Mouse (Mus musculus) liver, embryonic 14 days (tissue): Measurements from ENCODE around the gene Vmn1r236. TPM values are rescaled to one million over a fixed set of nuclear protein-coding genes. Genes with fewer than 3 reads are reported as not detected.

Experiments
- polyA plus RNA-seq: library from polyadenylated mRNA; depleted of rRNA; stranded (reverse); fragments of >200 nt; gene quantifications from 2 replicates; pipeline ENCODE4 v1.2.3, GENCODE M21; 2012; rRNA removed

Vmn1r236 gene
- not detected in 2 replicates for polyA plus RNA-seq

DNA sequence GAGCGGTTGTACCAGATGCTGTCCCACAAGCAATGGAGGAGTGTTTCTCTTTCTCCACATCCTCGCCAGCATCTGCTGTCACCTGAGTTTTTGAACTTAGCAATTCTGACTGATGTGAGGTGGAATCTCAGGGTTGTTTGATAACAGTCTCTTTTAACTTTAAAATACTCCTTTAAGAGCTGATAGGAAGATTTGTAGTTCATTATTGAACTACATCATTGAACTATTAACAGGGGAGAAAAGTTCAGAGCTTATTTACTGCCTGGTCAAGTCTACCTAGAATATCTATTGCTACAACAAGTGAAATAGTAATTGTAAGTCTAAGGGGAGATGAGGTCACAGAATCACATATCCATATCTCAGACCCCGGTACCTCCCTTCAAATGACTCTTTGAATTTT lies at the start of gene Vmn1r236:
TSS of gene Vmn1r236 (plus strand) at position 301 of the 400 bp plus-strand sequence.

DNA sequence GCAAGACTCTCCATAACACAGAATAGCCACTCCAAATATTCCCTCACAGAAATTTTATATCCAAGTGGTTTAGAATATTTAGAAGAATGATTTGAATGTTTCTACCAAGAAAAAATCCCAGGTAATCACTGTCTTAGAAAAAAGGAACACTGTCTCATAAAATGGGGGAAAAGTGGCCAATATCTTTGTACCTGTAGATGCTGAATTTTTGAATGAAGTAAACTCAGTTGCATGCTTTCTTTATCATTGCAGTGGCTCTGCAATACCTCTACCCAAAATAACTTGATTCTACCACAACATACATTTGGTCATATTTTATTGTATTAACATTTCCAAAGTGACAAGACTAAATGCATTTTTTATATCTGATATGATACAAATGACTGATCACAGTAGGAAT lies 26.6 kb upstream of the Vmn1r236 start, which contains the start of gene Vmn1r235:
TSS of gene Vmn1r235 (plus strand) at position 301 of the 400 bp plus-strand sequence.

DNA sequence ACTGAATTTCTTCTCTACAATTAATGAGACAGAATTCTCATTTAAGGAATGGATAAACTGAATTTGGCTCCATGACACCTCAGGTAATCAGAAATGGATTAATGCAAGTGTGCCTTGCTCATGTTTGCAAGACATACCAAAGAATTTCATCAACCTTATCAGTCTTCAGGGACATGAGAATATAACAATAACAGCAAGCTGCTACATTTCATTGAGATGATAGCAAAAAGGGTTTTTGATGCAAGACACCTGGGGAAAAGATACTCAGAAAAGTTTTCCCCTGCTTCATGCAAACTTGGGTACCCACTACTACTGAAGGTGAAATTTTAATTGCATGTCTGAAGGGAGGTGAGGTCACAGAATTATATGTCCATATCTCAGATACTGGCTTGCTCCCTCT lies 28.8 kb downstream of the Vmn1r236 start, which contains the start of gene Vmn1r237:
TSS of gene Vmn1r237 (plus strand) at position 301 of the 400 bp plus-strand sequence.

Other genes starting within 250 kb of the Vmn1r236 start
- not detected in 2 replicates for gene Vmn1r234, start 56.9 kb upstream of the Vmn1r236 start, polyA plus RNA-seq
- not detected in 2 replicates for gene Vmn1r235, start 26.5 kb upstream of the Vmn1r236 start, polyA plus RNA-seq
- not detected in 2 replicates for gene Vmn1r237, start 28.9 kb downstream of the Vmn1r236 start, polyA plus RNA-seq
- 0.32 and 0.36 TPM in 2 replicates for gene Zfp677, start 100.8 kb downstream of the Vmn1r236 start, polyA plus RNA-seq
- 0.98 and 1.2 TPM in 2 replicates for gene Zfp54, start 140.3 kb downstream of the Vmn1r236 start, polyA plus RNA-seq
- gene Zfp51, start 167.4 kb downstream of the Vmn1r236 start, polyA plus RNA-seq, result 2.7 and 3.2 TPM in 2 replicates
- gene Zfp53, start 206.1 kb downstream of the Vmn1r236 start, polyA plus RNA-seq, result 1.5 and 1.8 TPM in 2 replicates